ENCODE assay signal across 16 mouse cellular contexts in the genomic region with DNA sequence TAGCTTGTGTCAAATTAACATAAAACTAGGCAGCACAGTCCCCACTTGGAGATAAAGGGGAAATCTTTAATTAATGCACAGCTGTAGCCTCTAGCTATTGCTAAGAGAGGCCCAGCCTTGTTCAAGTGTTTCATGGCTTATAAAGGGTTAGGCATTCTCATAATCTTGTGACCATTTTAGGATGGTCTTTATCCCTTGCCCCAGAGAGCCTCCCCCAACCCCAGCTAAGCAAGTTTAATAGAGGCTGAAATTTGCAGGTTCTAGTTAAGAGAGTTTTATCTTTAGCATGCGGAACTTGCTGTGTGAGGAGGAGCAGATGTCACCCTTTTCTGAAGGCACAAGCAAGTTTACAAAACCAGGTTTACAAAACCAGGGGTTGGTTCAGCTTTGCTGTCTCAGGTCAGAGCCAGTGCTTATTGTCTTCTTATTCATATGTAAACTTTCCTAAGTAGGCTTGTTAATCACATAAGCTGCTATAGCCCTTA.
DNase-seq lines count a peak whose midpoint lies in the region; ATAC-seq and TF ChIP-seq lines count a peak whose summit lies in the region.
"Had no signal": no experiment of that assay in that cellular context is flagged by ENCODE, and none has a peak within 500 bp of the region (broad histone marks: within the 10 kb centered on the region; RNA-seq: fewer than 3 reads in every experiment).

No protein-coding gene starts in this region.

- in situ Hi-C loops in ES-E14 (cut with MboI; ENCODE audit: low sequenced_read_pairs in 2 of 2, unreplicated experiment in 2 of 2), result no loop called here

- H3K4me2 ChIP-seq in forebrain, embryonic 12.5 days, result peak overlapping the region; percentile 8; the same call in 1 of the 2 replicates
- H3K4me2 ChIP-seq in liver, postnatal 0 days (ENCODE audit: low read depth, low read length), result no peak overlapping the region
- no peak overlapping the region for H3K4me2 ChIP-seq in heart, embryonic 12.5 days
- H3K4me2 ChIP-seq: embryonic facial prominence, embryonic 12.5 days; limb, embryonic 15.5 days had no signal

- TF ChIP-seq EP300 in liver, postnatal 0 days (IDR thresholded peaks at IDR 0.05; ENCODE audit: low read depth), result no peak

- intact Hi-C loops in left cerebral cortex, postnatal 25 days (cut with DNase I), result no loop called here

- peaks cover 5 to 6% of the 10 kb centered on the region in 2 experiments for H3K4me1 ChIP-seq in ES-E14 (ENCODE audit: control insufficient read depth in 2 of 2, insufficient read depth in 2 of 2, low read length in 2 of 2, poor library complexity in 1 of 2)
- peaks cover 11% of the 10 kb centered on the region for H3K4me1 ChIP-seq in forebrain, embryonic 12.5 days
- H3K4me1 ChIP-seq in liver, postnatal 0 days (ENCODE audit: insufficient read depth), result no peaks in the 10 kb centered on the region
- no peaks in the 10 kb centered on the region for H3K4me1 ChIP-seq in heart, embryonic 12.5 days (replicated peaks)
- H3K4me1 ChIP-seq: embryonic facial prominence, embryonic 12.5 days had no signal

- peak; percentile 64; the same call in 1 of the 2 replicates for ATAC-seq in forebrain, embryonic 12.5 days (ENCODE audit: low FRiP score)
- ATAC-seq in liver, postnatal 0 days, result peak; percentile 29; the same call in 1 of the 2 replicates
- no peak for ATAC-seq in heart, embryonic 12.5 days (ENCODE audit: insufficient number of reproducible peaks, low FRiP score)

- H3K36me3 ChIP-seq in ES-E14 (ENCODE audit: control insufficient read depth, insufficient read depth, low read length, poor library complexity, severe bottlenecking), result peaks cover 6% of the 10 kb centered on the region
- no peaks in the 10 kb centered on the region; the same call in 1 of the 2 replicates for H3K36me3 ChIP-seq in forebrain, embryonic 12.5 days (replicated peaks)
- H3K36me3 ChIP-seq in liver, postnatal 0 days (replicated peaks; ENCODE audit: insufficient read depth, low read length), result peaks cover 6% of the 10 kb centered on the region
- peaks cover 6% of the 10 kb centered on the region; the same call in 1 of the 2 replicates for H3K36me3 ChIP-seq in heart, embryonic 12.5 days

- no peak for TF ChIP-seq CTCF in liver, postnatal 0 days (IDR thresholded peaks at IDR 0.05; ENCODE audit: low read depth)

- peak overlapping the region; percentile 32; the same call in 1 of the 2 replicates for H3K27ac ChIP-seq in ES-E14 (ENCODE audit: insufficient read depth, low read depth, low read length, poor library complexity, severe bottlenecking)
- peak overlapping the region; percentile 54; the same call in 1 of the 2 replicates for H3K27ac ChIP-seq in forebrain, embryonic 12.5 days
- H3K27ac ChIP-seq in liver, postnatal 0 days (ENCODE audit: low read depth), result no peak overlapping the region
- no peak overlapping the region for H3K27ac ChIP-seq in heart, embryonic 12.5 days (ENCODE audit: poor library complexity, severe bottlenecking)
- H3K27ac ChIP-seq: embryonic facial prominence, embryonic 12.5 days; limb, embryonic 15.5 days had no signal

- DNase-seq in heart, adult 11 months, result peak; percentile 18
- DNase-seq in heart, postnatal 4 days, result no peak
- no peak for DNase-seq in ES-E14 (ENCODE audit: low read depth, low spot score)
- no peak for DNase-seq in liver, postnatal 0 days
- no peak for DNase-seq in left cerebral cortex, postnatal 25 days (ENCODE audit: low spot score in 2 of 2)
- DNase-seq in heart, adult 8-10 months (ENCODE audit: low spot score), result no peak
- DNase-seq: adrenal gland, postnatal 10 days; cerebellum, postnatal 14 days; gastrocnemius, postnatal 14 days; kidney, adult 8-10 months; lung, postnatal 4 days had no signal

- H3K9me3 ChIP-seq in ES-E14 (ENCODE audit: control insufficient read depth, insufficient read depth, low read depth, low read length), result no peaks in the 10 kb centered on the region
- H3K9me3 ChIP-seq in forebrain, embryonic 12.5 days, result no peaks in the 10 kb centered on the region
- H3K9me3 ChIP-seq in liver, postnatal 0 days (ENCODE audit: low read length), result no peaks in the 10 kb centered on the region
- H3K9me3 ChIP-seq in heart, embryonic 12.5 days (replicated peaks), result no peaks in the 10 kb centered on the region
- H3K9me3 ChIP-seq: embryonic facial prominence, embryonic 12.5 days; limb, embryonic 15.5 days had no signal

- WGBS in forebrain, embryonic 12.5 days, result 15% methylated on average over 1 of the region's 1 CpGs
- 54% methylated on average over 1 of the region's 1 CpGs for WGBS in liver, postnatal 0 days (ENCODE audit: insufficient replicate concordance)
- 58% methylated on average over 1 of the region's 1 CpGs for WGBS in heart, embryonic 12.5 days

- no peak overlapping the region for H3K9ac ChIP-seq in ES-E14 (ENCODE audit: insufficient read depth, low read depth, low read length, poor library complexity, severe bottlenecking)
- H3K9ac ChIP-seq in forebrain, embryonic 12.5 days, result no peak overlapping the region
- H3K9ac ChIP-seq in liver, postnatal 0 days (replicated peaks), result no peak overlapping the region
- no peak overlapping the region for H3K9ac ChIP-seq in heart, embryonic 12.5 days
- H3K9ac ChIP-seq: embryonic facial prominence, embryonic 12.5 days; limb, embryonic 15.5 days had no signal

- H3K27me3 ChIP-seq in forebrain, embryonic 12.5 days, result no peaks in the 10 kb centered on the region
- H3K27me3 ChIP-seq in liver, postnatal 0 days (ENCODE audit: insufficient read depth, low read length), result no peaks in the 10 kb centered on the region
- H3K27me3 ChIP-seq in heart, embryonic 12.5 days (replicated peaks), result no peaks in the 10 kb centered on the region
- H3K27me3 ChIP-seq: CH12.LX; embryonic facial prominence, embryonic 12.5 days; limb, embryonic 15.5 days had no signal

- no peak overlapping the region; a peak in 1 of 4 replicates for H3K4me3 ChIP-seq in ES-E14 (ENCODE audit: insufficient read depth in 1 of 2, low read depth in 1 of 2, low read length in 2 of 2, poor library complexity in 1 of 2, severe bottlenecking in 1 of 2)
- no peak overlapping the region for H3K4me3 ChIP-seq in forebrain, embryonic 12.5 days (replicated peaks)
- no peak overlapping the region for H3K4me3 ChIP-seq in liver, postnatal 0 days (ENCODE audit: low read depth, low read length)
- no peak overlapping the region for H3K4me3 ChIP-seq in heart, embryonic 12.5 days
- H3K4me3 ChIP-seq: embryonic facial prominence, embryonic 12.5 days; limb, embryonic 15.5 days had no signal

TF ChIP-seq in ES-E14, 5 proteins besides CTCF, POLR2A, EP300 and RAD21:
- TF ChIP-seq HCFC1 (IDR thresholded peaks at IDR 0.05; ENCODE audit: borderline replicate concordance, insufficient read depth, low read length), result no peak
- TF ChIP-seq MAFK (IDR thresholded peaks at IDR 0.05; ENCODE audit: insufficient read depth, low read depth, low read length), result no peak
- no peak for TF ChIP-seq CHD2 (IDR thresholded peaks at IDR 0.05; ENCODE audit: low read depth, low read length)
- no peak for TF ChIP-seq ZNF384 (IDR thresholded peaks at IDR 0.05; ENCODE audit: low read depth, low read length)

Comparison
In these comparisons a context has a peak if more than half of its experiments do, and no peak if none do; other contexts are left out.
1. H3K27ac ChIP-seq: peak in ES-E14 (single experiment) and forebrain, embryonic 12.5 days (single experiment); none in liver, postnatal 0 days (single experiment) and heart, embryonic 12.5 days (single experiment).